Mouse (Mus musculus) embryo, embryonic 10 days (tissue): ENCODE results near the gene Cers6.
A peak's percentile ranks its signal among the peaks of the same experiment; 100 is the strongest.

Experiments
- DNase-seq: peaks from one replicate; pipeline ENCODE4 v3.0.0-alpha.2; 2015; ENCODE audit warnings: low spot score

The Cers6 gene

DNA sequence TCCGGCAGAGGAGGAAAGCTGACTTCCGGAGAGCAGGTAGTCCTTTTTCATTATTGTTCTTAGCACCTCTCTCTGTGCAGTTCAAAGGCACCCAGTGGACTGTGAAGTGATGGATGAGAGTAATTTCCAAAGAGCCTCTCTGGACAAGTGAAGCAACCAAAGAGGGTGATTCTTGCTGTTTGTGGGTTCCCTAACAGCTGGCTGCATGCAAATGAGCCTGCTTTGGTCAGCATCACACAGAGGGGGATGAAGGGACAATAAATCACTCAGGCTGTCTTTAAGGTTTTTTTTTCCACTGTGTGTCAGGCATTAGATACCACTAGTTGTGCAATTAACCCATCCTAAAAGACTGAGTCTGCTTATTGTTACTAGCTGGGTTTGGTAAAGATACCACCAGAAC, 258.5 kb downstream of the Cers6 start:
- DNase-seq: no peak

DNA sequence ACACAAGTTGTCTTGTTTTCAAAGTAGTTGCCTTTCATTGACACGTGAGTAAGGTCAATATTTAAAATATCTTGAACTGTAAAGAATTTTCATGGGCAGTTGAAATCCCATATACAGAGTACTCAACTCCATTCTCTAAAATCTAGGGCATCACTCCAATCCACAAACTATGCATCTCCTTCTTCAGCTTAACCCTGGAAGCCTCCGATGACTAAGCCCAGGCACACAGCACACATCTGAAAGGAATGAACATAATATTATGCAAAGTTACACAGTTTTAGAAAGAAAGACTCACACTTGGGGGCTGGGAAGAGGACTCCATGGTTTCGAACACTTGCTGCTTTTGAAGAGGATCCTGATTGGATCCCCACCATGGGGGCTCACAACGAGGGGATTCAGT, 260.4 kb downstream of the Cers6 start:
- DNase-seq: no peak

DNA sequence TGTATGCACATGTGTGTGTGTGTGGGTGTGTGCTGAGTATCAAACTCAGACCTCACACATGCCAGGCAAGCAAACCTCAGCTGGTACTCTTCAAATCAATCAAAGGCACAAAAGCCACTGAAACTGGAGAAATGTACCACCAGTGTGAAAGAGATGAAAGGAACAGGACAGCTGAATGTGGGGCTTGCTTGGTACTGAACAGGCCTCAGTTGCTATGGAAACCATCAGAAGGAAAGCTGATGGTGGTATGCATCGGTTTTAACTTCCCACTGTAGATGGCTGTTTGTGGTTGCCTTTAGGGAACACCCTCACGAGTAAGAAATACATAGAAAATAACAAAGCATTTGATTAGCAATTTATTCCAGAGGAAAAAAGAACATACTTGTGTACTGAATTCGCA, 264.2 kb downstream of the Cers6 start:
- DNase-seq: no peak

GRCm38 (mm10) chr2:69128321-69128720, 267.1 kb downstream of the Cers6 start:
- no peak for DNase-seq

GRCm38 (mm10) chr2:69128921-69129395, 267.7 kb downstream of the Cers6 start:
- peak; percentile 72 for DNase-seq

GRCm38 (mm10) chr2:69129425-69130210, 268.4 kb downstream of the Cers6 start:
- DNase-seq: no peak

- no peak for DNase-seq
Observed at GRCm38 (mm10) chr2:69132046-69132445, 270.8 kb downstream of the Cers6 start.

- DNase-seq: no peak
Observed at GRCm38 (mm10) chr2:69132488-69133040, 271.3 kb downstream of the Cers6 start.

GRCm38 (mm10) chr2:69134186-69134585, 272.9 kb downstream of the Cers6 start:
- no peak for DNase-seq

DNA sequence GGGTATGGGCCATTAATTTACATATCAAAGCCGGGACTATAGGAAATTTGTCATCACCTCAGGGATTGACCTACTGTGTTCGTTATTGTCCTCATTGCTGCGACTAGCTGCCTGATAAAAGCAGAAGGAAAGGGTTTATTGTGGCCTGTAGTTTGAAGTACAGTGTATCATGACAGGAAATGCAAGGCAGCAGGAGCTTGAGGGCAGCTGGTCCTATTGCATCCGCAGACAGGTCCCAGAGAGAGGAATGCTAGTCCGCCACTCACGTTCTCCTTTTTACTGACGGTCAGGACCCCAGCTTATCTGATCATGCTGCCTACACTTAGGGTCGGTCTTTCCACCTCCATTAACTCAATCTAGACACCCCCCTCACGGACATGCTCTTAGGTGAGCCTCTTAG, 273.7 kb downstream of the Cers6 start:
- no peak for DNase-seq

DNA sequence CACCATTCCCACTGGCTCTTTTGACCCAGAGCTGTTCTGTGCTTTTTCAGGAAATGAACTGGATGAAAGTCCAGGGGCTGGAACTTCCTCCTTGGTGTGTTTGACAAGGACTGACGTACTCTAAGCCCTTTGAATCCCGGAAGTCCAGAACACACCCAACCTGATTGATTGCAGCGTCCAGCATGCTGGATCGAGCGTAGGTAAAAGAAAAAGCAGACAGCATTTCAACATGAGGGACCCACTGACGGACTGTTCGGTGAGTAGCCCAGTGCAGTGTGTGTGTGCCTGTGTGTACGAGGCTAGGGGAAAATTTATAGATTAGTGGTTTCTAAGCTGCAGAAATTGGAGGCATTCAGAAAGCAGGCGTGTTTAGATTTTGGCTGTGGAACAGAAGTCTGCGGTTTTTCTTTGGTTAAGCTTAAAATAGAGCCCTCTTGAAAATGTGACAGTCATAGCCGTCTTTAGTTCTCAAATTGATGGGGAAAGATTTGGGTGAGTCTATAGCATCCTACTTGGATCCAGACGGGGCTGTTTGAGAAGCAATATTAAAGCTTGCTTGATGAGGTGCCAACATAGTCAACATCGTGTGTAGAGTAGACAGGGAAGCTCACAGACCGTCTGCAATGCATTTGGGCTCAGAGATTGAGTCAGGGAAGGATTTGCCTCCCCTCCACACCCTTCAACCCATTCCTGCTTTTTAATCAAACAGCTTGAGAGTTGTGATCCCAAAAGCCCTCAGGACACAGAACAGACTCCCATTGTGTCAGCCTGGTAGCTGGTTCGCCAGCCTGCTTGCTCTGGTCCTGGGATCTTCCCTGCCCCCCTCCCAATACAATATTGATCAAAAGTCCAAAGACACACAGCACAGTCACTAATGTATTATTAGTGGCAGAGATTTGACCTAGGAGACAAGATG, 274.7 kb downstream of the Cers6 start, which contains the start of gene Nostrin:
Nostrin (plus strand) TSS at position 140 of the 916 bp plus-strand sequence.
- DNase-seq: no peak

DNA sequence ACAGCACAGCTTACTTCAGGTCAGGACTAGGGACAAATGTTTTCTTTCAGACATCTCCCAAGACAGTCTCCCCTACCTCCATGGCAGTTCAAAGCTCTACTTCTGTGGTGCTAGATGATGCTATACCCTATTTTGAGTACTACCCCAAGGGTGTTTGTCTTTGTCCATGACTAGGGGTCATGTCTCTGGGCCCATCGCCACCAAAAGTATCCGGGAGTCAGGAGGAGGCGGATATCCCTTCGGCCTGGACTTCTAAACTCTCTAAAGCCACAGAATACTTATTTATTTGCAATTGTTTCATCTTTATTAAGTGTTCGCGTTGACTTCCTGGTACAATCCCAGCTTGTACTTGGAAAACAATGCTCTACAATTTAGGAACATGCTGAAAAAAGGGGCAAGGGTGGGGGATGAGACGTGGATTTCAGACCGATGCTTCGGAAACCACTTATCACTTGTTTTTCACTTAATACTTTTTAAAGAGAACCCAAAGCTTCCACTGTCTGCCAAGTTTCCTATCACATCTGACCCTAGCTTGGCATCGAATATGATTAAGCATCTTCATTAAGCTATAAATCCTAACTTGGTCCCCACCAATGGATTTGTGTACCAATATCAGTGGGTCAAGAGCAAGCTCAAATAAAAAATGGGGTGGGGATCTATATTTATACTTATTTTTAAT, 276.3 kb downstream of the Cers6 start:
- no peak for DNase-seq

DNA sequence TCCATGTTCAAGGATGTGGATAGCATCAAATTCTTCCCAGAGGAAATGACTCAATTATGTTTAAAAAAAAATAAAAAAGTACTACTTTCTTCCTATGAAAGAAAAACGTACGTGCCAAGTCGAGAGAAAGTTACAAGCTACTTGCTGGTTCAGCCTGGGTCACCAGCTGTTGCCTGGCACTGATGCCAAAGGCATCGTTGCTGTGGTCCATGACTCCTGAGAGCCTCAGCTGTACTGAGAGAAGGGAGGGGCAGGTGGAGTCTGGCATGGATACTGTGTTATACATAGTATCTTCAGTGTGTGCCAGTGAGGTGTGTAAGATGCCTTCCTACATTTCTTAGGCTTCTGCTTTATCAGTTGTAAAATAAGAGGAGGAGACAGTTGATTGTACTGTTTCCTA, 277.5 kb downstream of the Cers6 start:
- DNase-seq: no peak

DNA sequence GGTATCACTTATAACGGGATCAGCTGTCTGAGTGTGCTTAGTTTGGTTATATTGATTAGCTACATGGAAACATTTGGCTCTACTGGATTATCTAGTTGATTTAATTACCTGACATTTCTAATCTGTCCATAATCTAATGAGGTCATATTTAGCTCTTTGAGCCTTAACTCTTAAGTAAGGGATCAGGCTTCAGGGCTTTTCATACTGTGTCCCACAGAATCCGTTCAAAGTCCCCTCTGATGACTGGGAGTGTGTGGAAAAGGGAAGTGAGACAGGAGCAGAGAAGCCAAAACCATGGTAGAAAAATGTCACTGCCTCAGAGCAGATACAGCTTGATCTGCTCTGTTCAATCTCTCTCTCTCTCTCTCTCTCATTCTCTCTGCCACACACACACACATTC, 279.0 kb downstream of the Cers6 start:
- DNase-seq: no peak

DNA sequence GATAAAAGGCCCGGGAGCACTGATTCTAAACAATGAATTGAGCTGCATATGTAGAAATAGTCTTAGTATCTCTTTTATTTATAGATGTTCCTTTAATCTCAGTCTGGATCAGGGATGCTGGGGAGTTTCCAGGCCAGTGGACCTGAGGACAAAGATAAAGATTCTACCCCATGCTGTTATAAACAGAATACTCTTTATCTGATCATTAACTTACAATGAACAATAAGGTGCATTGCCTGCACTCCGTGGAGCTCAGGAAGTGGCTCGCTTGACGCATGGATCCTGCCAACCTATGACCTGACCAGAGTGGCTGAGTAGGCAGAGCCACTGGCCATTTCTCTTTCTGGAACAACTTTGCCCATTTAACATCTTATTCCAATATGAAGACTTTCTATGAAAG, 279.6 kb downstream of the Cers6 start:
- no peak for DNase-seq

DNA sequence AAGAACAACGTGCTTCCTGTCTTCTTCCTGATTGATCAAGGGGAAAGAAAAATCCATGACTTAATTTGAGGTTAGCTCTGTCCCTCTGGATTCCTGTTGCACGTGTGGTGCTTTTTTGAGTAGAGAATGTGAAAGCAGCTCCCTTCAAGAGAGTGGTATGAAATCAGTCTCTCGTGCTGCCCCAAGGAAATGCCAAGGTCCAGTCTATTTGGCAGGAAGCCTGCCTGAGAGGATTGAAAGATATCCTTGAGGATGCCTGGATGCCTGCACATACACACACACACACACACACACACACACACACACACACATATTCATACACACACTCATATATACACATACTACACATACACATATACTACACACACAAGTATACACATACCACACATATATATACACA, 287.4 kb downstream of the Cers6 start:
- DNase-seq: no peak

GRCm38 (mm10) chr2:69149154-69149553, 287.9 kb downstream of the Cers6 start:
- DNase-seq: no peak

DNA sequence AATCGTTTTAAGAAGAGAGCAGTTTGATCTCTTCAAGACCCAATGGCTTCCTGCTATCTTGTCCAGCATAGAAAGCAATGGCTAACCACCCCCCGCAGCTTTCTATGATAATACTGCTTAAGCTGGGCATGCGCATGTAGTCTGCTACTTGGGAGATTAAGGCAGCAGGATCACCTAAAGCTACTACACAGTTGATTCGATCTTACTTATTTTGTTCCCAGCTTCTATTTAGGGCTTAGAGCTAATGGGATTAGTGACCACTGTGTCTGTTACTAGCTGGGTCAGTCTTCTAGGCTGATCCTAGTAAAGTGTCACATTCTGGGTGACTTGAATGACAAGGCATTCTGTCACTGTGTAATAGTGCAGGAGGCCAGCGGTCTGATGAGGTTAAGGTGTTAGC, 289.6 kb downstream of the Cers6 start:
- no peak for DNase-seq

DNA sequence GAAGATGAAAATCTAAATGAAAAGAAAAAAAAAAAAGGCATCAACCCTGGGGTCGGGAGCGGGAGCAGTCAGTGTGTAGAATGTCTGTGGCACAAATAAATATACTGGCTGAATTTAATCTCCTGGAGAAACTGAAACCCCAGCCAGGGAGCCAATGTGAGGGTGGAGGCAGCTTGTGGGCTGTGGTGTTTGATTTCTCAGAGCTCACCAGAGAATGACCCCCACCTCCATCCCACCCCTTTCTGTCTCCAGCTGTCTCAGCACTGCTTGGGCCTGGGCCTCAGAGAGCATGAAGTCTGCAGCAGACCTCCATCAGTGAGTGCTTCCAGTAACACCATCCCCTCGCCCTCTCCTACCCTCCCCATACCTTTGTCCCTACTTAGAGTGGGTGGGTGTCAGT, 294.6 kb downstream of the Cers6 start:
- no peak for DNase-seq

DNA sequence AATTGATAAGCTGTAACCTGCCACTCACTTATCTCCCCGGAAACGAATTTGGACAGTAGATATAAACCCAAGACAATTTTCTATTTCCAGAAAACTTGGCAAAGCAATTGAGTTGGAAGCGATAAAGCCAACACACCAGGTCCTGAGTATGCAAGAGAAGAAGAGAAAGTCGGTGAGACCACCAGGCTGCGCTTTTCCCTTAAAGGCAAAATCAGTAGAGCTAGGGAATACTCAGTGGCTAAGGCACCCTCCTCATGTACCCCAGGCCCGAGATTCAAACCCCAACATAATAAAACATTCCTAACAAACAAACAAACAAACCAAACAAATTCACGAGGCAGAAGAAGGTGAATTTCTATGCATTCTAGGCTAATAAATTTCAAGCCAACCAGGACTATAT, 295.0 kb downstream of the Cers6 start:
- DNase-seq: no peak

DNA sequence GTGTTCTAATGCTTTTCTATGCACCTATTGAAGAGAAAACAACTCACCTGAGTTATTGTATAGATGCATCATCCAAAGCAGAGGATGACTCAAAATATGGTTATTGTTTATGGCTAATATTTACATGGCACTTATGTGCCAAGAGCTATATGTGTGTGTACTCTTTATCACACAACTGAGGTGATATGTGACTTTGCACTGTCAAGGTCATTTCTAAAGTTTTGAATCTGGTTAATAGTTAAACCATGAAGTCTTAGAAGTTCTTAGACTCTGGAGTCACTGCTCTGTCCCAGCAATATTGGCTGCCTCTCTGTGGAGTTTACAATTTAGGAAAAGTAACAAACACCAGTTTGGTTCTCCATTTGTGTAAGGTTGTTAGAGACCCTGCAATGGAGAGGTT, 297.7 kb downstream of the Cers6 start:
- no peak for DNase-seq
